Mouse (Mus musculus): ENCODE measurements at regions not wholly inside any gene's neighbourhood (a gene's known extent, or its start where the extent isn't known, plus 50 kb on each side); places are given as distances from the start of the nearest gene placed in this dataset.
"Not testable (repeated sequence)": the region's sequence is repeated elsewhere in the genome, so short reads cannot be mapped to it uniquely, and the experiment has no call there.

DNA sequence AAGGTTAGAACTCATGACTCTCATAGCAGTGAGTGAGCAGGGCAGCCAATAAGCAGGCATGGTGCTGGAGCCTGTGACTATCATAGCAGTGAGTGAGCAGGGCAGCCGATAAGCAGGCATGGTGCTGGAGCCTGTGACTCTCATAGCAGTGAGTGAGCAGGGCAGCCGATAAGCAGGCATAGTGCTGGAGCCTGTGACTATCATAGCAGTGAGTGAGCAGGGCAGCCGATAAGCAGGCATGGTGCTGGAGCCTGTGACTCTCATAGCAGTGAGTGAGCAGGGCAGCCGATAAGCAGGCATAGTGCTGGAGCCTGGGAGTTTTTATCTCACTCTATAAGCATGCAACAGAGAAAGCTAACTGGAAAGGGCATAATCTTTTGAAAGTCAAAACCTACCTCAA, 442.3 kb upstream of the Acvr2a start:
- TF ChIP-seq TCF12 (IDR thresholded peaks at IDR 0.05; ENCODE audit: insufficient read depth, poor library complexity, severe bottlenecking); MYOG (IDR thresholded peaks at IDR 0.05; ENCODE audit: control insufficient read depth in 1 of 3, insufficient read depth in 1 of 3, insufficient read length in 2 of 3, low read depth in 2 of 3); TCF3 (IDR thresholded peaks at IDR 0.05; ENCODE audit: insufficient read length, low read depth); E2F4 (IDR thresholded peaks at IDR 0.05; ENCODE audit: insufficient read depth); POLR2A (IDR thresholded peaks at IDR 0.05; ENCODE audit: insufficient read length, low read depth); USF1 (IDR thresholded peaks at IDR 0.05; ENCODE audit: low read depth); SRF (IDR thresholded peaks at IDR 0.05; ENCODE audit: control insufficient read depth, insufficient read length, low read depth); POLR2AphosphoS2 (IDR thresholded peaks at IDR 0.05; ENCODE audit: insufficient read length, low read depth); MYOD1 (IDR thresholded peaks at IDR 0.05; ENCODE audit: control insufficient read depth in 1 of 3, insufficient read length in 2 of 3, low read depth in 2 of 3): not testable (repeated sequence)

Measured in myocyte (in vitro differentiated cells).